Mouse (Mus musculus): ENCODE measurements around the gene Ddx23. TPM values are rescaled to one million over a fixed set of nuclear protein-coding genes. Genes with fewer than 3 reads are reported as not detected.

The Ddx23 gene
- polyA plus RNA-seq, 1 experiment, result 49.7 TPM

- no peak for TF ChIP-seq GATA1 (IDR thresholded peaks at IDR 0.05; ENCODE audit: borderline replicate concordance, low read length)
- TF ChIP-seq FLI1 (IDR thresholded peaks at IDR 0.05; ENCODE audit: low read length), result no peak
- H3K27me3 ChIP-seq (replicated peaks), result peaks cover 53% of the 10 kb centered on the region
- H3K4me3 ChIP-seq (replicated peaks), result peak overlapping the region; percentile 96
- peaks cover 54% of the 10 kb centered on the region for H3K4me1 ChIP-seq
- H3K9me3 ChIP-seq, result no peaks in the 10 kb centered on the region
- H3K36me3 ChIP-seq (replicated peaks; ENCODE audit: low read length), result no peaks in the 10 kb centered on the region
Observed at GRCm38 (mm10) chr15:98610131-98610633, 52.5 kb downstream of the Ddx23 start.

- peaks cover 52% of the 10 kb centered on the region for H3K27me3 ChIP-seq (replicated peaks)
- TF ChIP-seq GATA1 (IDR thresholded peaks at IDR 0.05; ENCODE audit: borderline replicate concordance, low read length) (no peak), FLI1 (IDR thresholded peaks at IDR 0.05; ENCODE audit: low read length) (no peak)
- H3K9me3 ChIP-seq, result no peaks in the 10 kb centered on the region
- H3K4me3 ChIP-seq (replicated peaks), result peak within 1 kb of the TSS; percentile 96
- peaks cover 6% of the 10 kb centered on the region for H3K36me3 ChIP-seq (replicated peaks; ENCODE audit: low read length)
- H3K4me1 ChIP-seq, result peaks cover 61% of the 10 kb centered on the region
Observed at GRCm38 (mm10) chr15:98609331-98610130, 53.2 kb downstream of the Ddx23 start, which contains the start of gene Adcy6. Gene Adcy6, minus strand, starts transcription at chr15:98610076.

- TF ChIP-seq FLI1 (IDR thresholded peaks at IDR 0.05; ENCODE audit: low read length) (no peak), GATA1 (IDR thresholded peaks at IDR 0.05; ENCODE audit: borderline replicate concordance, low read length) (no peak)
- H3K4me3 ChIP-seq (replicated peaks), result peak overlapping the region; percentile 96
- peaks cover 52% of the 10 kb centered on the region for H3K27me3 ChIP-seq (replicated peaks)
- peaks cover 68% of the 10 kb centered on the region for H3K4me1 ChIP-seq
- no peaks in the 10 kb centered on the region for H3K9me3 ChIP-seq
- H3K36me3 ChIP-seq (replicated peaks; ENCODE audit: low read length), result peaks cover 13% of the 10 kb centered on the region
Observed at GRCm38 (mm10) chr15:98608784-98609250, 53.9 kb downstream of the Ddx23 start.

GRCm38 (mm10) chr15:98608058-98608783 is 54.5 kb downstream of the Ddx23 start:
- no peak for TF ChIP-seq GATA1 (IDR thresholded peaks at IDR 0.05; ENCODE audit: borderline replicate concordance, low read length)
- TF ChIP-seq FLI1 (IDR thresholded peaks at IDR 0.05; ENCODE audit: low read length), result no peak
- Histone ChIP-seq H3K4me3 (replicated peaks) (peak overlapping the region; percentile 96), H3K4me1 (peaks cover 74% of the 10 kb centered on the region)

GRCm38 (mm10) chr15:98607557-98607956 is 55.1 kb downstream of the Ddx23 start:
- Histone ChIP-seq H3K4me1 (peaks cover 80% of the 10 kb centered on the region), H3K36me3 (replicated peaks; ENCODE audit: low read length) (peaks cover 25% of the 10 kb centered on the region), H3K9me3 (no peaks in the 10 kb centered on the region), H3K4me3 (replicated peaks) (peak overlapping the region; percentile 96), H3K27me3 (replicated peaks) (peaks cover 55% of the 10 kb centered on the region)
- no peak for TF ChIP-seq GATA1 (IDR thresholded peaks at IDR 0.05; ENCODE audit: borderline replicate concordance, low read length)
- no peak for TF ChIP-seq FLI1 (IDR thresholded peaks at IDR 0.05; ENCODE audit: low read length)

More at GRCm38 (mm10) chr15:98608058-98608783, 54.5 kb downstream of the Ddx23 start:
- H3K9me3 ChIP-seq, result no peaks in the 10 kb centered on the region
- peaks cover 55% of the 10 kb centered on the region for H3K27me3 ChIP-seq (replicated peaks)
- H3K36me3 ChIP-seq (replicated peaks; ENCODE audit: low read length), result peaks cover 19% of the 10 kb centered on the region

- Histone ChIP-seq H3K9me3 (no peaks in the 10 kb centered on the region), H3K4me3 (replicated peaks) (peak overlapping the region; percentile 96), H3K27me3 (replicated peaks) (peaks cover 57% of the 10 kb centered on the region), H3K36me3 (replicated peaks; ENCODE audit: low read length) (peaks cover 32% of the 10 kb centered on the region), H3K4me1 (peaks cover 83% of the 10 kb centered on the region)
- TF ChIP-seq GATA1 (IDR thresholded peaks at IDR 0.05; ENCODE audit: borderline replicate concordance, low read length), result no peak
- TF ChIP-seq FLI1 (IDR thresholded peaks at IDR 0.05; ENCODE audit: low read length), result no peak
Observed at GRCm38 (mm10) chr15:98606739-98607138, 56.0 kb downstream of the Ddx23 start.

- H3K9me3 ChIP-seq, result no peaks in the 10 kb centered on the region
- H3K27me3 ChIP-seq (replicated peaks), result peaks cover 54% of the 10 kb centered on the region
- TF ChIP-seq FLI1 (IDR thresholded peaks at IDR 0.05; ENCODE audit: low read length) (no peak), GATA1 (IDR thresholded peaks at IDR 0.05; ENCODE audit: borderline replicate concordance, low read length) (peak; percentile 42; the same call in 1 of the 3 replicates)
- H3K36me3 ChIP-seq (replicated peaks; ENCODE audit: low read length), result peaks cover 39% of the 10 kb centered on the region
- H3K4me3 ChIP-seq (replicated peaks), result peak overlapping the region; percentile 96
- H3K4me1 ChIP-seq, result peaks cover 89% of the 10 kb centered on the region
Observed at GRCm38 (mm10) chr15:98606051-98606536, 56.6 kb downstream of the Ddx23 start.

GRCm38 (mm10) chr15:98604041-98604575 is 58.6 kb downstream of the Ddx23 start:
- peak overlapping the region; percentile 6 for H3K4me3 ChIP-seq (replicated peaks)
- TF ChIP-seq FLI1 (IDR thresholded peaks at IDR 0.05; ENCODE audit: low read length), result no peak
- no peak for TF ChIP-seq GATA1 (IDR thresholded peaks at IDR 0.05; ENCODE audit: borderline replicate concordance, low read length)
- peaks cover 41% of the 10 kb centered on the region for H3K27me3 ChIP-seq (replicated peaks)
- H3K4me1 ChIP-seq, result peaks cover 94% of the 10 kb centered on the region
- H3K36me3 ChIP-seq (replicated peaks; ENCODE audit: low read length), result peaks cover 57% of the 10 kb centered on the region
- H3K9me3 ChIP-seq, result no peaks in the 10 kb centered on the region

- H3K4me3 ChIP-seq (replicated peaks), result peak overlapping the region; percentile 43
- peaks cover 38% of the 10 kb centered on the region for H3K27me3 ChIP-seq (replicated peaks)
- TF ChIP-seq GATA1 (IDR thresholded peaks at IDR 0.05; ENCODE audit: borderline replicate concordance, low read length) (no peak), FLI1 (IDR thresholded peaks at IDR 0.05; ENCODE audit: low read length) (no peak)
- H3K36me3 ChIP-seq (replicated peaks; ENCODE audit: low read length), result peaks cover 68% of the 10 kb centered on the region
- no peaks in the 10 kb centered on the region for H3K9me3 ChIP-seq
- peaks cover 92% of the 10 kb centered on the region for H3K4me1 ChIP-seq
Observed at GRCm38 (mm10) chr15:98602921-98603458, 59.7 kb downstream of the Ddx23 start.

Data from megakaryocyte, embryonic 14.5 days (primary cell).